Mouse (Mus musculus) erythroblast, embryonic 14.5 days (primary cell): ENCODE results near the gene Gm44805.

Experiments
- GATA1 ChIP-seq: IDR thresholded peaks from 2 replicates; pipeline ENCODE4 v1.6.1; 2012; ENCODE audit warnings: low read length, inconsistent platforms, mixed read lengths
- TAL1 ChIP-seq: IDR thresholded peaks from 3 replicates; pipeline ENCODE4 v1.6.1; 2012; ENCODE audit warnings: low read length, inconsistent platforms, mixed read lengths

DNA sequence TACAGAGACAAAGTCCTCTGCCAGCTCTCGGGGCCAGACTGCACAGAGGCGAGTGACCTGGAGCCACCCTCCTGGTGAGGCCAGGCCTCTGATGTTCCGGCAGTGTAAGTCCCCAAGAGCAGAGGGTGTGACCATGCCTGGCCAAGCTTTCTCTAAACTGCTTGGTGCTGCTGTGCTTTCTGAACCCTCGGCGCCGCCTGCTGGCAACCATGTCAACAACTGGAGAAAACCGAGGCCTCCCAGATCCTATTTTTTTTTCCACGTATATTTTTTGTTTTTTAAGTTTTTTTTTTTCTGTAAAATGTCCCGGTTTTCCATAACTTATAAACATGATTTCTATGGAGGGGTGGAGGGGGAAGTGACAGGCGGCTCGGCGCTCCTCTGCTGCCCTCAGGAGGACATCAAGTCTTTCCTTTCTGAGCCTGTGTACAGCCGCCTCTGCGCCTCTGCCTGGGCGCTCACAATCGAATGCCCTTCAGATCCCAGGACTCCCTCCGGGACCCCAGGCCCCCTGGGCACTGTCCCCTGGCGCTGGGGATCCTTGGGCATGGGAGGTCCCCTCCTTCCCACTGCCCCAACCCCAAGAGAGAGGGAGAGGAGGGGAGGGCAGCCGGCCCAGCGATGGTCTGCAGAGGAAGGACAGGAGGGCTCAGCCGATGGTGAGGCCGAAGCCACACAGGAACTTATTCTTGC, 20.0 kb upstream of the Gm44805 start:
- TF ChIP-seq GATA1: no peak
- TF ChIP-seq TAL1: no peak
